Mouse (Mus musculus) adrenal gland, adult 2 months (tissue): ENCODE results near the gene Vax2. TPM values are rescaled to one million over a fixed set of nuclear protein-coding genes. Genes with fewer than 3 reads are reported as not detected.
A peak's percentile ranks its signal among the peaks of the same experiment; 100 is the strongest.

Experiments used
- DNase-seq: peaks from one replicate; pipeline ENCODE4 v3.0.0; 2021
- long read RNA-seq: library from polyadenylated mRNA; stranded (forward); transcript quantifications from one replicate; pipeline ENCODE4 v2.0.0, GENCODE M21; 2021
- polyA plus RNA-seq: library from polyadenylated mRNA; depleted of rRNA; stranded (reverse); fragments of >200 nt; gene quantifications from 2 replicates; pipeline ENCODE4 v1.2.3, GENCODE M21; 2012; rRNA removed
- total RNA-seq, 2 experiments: library from RNA; stranded (reverse); gene quantifications; 2 replicates each; pipeline ENCODE4 v1.2.3; 2021

The Vax2 gene
- total RNA-seq (not detected), polyA plus RNA-seq (not detected in 2 replicates)
- long read RNA-seq, result 0 reads

DNA sequence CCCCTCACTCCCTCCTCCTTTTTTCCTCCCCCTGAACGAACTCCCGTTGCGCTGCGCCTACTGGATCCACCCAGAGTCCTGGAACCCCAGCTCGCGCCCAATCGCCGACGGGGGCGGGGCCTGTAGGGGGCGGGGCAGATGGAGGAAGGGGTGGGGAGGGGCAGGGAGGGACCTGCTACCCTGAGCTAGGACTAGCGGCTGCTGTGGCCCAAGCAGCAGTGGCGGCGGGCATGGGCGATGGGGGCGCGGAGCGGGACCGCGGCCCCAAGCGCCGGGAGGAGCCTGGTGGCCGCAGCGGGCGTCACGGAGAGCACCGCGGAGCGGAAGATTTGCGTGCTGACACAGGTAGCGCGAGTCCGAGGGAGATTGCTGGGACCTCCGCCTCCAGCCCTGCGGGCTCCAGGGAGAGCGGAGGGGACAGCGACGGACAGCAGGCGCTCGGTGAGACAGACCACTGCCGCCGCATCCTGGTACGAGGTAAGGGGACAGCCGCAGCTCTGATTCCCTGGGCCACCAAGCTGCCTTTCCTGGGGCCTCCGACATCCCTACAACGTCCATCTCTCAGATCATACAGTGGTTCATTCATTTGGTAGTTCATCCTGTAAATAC is at the start of gene Vax2:
Gene Vax2, plus strand, starts transcription at position 198 of the 609 bp plus-strand sequence.
- DNase-seq, result peak; percentile 91

DNA sequence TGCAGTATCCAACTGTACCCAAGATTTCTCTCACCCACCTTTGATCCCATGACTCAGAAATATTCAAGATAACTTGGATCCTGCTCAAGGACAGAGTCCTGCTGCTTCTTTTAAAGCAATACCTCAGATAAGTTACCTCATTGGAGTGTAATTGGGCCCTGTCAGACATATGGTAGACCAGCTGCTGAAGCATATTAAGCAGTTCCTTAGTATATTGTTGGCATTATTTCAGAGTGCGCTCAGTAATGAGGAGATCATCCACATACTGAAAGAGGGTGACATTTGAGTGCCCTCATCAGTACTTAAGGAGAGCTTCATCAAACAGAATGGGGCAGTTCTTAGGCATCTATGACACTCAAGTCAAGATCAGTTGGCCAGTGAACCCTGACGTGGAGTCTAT is 46.1 kb upstream of the Vax2 start:
- DNase-seq, result no peak

DNA sequence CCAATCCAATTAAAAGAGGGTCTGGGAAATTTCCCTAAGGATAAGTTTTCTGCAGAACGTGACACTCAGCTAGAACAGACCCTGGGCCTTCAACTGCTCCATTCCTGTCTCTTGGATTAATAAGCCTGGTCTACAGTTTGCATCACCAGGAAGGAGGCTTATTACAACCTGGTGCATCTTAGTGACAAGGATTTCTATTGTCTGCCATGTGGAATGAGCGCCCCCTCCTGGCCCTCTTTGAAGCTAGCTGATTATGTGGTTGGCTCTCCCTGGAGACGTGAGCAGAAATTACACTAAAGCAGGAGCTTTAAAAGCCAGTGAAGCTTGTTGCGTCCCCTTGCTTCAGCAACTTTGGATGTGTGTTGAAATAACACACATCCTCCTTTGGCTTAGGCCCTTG is 37.7 kb upstream of the Vax2 start:
- peak; percentile 70 for DNase-seq

DNA sequence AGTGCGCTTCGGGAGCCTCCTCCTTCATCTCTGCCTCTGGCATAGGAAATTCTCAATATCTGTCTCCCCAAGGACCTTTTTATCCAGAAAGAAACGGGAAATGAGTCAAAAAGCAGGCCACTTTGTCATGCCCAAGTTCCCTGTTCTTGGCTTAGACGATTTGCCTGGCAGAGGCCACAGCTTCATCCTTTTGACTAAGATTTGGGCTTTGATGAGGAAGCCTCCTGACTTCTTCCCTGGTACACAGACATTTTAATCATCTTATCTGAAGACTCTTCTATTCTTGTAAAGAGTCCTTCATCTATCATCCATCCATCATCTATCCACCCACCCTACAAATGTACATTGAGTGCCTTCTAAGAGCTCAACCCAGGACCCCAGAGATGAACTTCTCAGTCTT is 33.3 kb upstream of the Vax2 start, which contains the start of gene Cd207:
Gene Cd207, minus strand, starts transcription at position 101 of the 400 bp plus-strand sequence.
- no peak for DNase-seq

DNA sequence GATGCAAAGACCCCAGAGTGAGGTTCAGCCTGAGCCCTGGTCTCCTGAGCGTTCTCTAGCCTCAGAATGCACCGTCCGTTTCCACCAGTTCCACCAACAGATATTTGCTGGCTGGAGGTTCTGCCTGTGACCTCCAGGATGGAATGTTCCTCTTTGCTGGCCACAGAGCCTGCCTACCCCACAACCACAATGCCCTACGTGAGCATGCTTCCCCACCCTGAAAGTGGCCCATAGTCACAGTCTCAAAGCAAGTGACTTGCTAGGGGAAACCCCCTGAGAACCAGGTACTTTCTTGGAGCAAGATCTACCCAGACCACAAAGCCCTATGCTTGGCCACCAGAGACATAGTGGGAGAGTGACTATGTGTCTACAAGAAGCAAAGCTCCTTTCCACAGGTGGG is 21.7 kb upstream of the Vax2 start:
- DNase-seq, result no peak

DNA sequence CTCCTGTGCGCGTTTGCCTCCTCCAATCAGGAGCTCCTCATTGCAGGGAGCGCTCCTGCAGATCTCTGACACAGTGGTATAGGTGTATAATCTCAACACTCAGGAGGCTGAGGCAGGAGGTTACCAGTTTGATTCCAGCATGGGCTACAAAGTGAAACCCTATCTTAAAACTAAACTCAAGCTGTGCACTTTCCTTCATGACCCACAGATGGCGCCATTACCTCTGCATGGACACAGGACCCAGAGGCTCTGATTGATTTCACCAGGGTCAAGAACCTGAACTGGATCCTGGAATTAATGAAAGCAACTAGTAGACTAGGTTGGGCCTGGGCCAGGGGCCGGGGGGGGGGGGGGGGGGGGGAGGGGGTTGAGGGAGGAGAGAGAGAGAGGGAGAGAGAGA is 20.8 kb upstream of the Vax2 start:
- peak; percentile 39 for DNase-seq

DNA sequence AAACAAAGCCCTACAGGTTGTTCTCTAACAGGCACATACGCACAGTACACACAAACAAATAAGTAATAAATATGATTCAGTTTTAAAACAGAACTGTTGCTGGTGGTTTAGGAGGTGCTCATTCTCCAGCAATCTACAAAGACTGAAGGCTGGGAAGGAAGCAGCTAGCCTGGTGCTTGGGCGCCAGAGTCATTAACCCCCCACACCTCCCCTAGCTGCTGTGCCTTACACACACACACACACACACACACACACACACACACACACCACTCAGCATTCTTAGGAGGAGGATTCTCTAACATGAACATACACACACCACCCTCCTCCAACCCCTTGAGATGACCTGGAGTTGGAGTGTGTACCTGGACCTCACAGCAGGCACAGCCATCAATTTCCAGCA is 20.1 kb upstream of the Vax2 start:
- DNase-seq, result no peak

DNA sequence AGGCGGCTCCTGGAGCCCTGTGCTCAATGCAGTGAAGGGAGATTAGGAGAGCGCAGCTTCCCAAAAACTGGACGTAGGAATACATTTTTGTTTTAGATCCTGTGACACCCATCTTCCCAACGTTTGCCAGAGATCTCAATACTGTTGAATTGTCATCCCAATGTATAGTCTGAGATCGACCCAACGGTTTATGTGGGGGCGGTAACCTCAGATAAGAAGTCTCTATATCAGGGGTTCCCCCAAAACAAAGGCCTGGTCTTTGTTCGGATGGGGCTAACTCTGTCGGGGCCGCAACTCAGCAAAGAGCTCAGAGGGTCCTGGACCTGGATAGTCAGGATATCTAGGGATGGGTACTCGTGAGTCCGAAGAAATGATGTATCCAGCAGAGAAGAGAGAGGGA is 18.1 kb upstream of the Vax2 start:
- no peak for DNase-seq

DNA sequence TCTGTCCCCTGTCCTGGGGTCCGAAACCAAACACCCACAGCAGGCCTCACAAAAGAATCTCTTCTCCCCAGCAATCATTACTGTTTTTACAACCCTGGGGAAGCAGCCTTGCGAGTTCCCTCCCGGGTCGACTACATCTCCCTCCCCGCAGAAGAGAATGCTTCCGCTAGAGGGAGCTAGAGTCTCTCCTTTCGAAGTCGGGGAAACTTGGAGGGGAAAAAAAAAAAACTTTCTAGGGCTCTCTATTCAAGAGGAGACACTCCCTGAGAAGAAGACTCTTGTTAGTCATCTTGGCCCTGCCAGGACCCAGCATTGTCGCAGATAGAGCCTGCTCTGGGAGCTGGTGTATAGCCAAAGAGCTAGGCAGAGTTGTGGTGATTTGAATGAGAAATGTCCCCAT is 17.2 kb upstream of the Vax2 start:
- peak; percentile 45 for DNase-seq

DNA sequence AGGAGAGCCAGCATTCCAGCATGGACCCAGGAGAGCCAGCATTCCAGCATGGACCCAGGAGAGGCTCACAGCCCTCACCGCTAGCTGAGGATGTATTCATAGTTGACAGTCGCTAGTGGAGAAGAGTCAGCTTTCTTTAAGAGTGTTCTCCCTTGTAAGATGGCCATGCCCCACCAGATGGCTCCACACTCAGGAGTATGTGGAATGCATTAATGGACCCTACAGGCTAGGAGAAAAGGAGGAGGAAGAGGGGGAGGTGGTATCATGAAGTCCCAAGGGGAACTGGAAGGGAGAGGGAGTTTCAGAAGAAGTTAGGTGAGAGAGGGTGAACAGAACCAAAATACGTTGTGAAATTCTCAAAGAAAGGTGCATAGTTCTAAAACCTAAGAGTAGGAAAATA is 15.3 kb upstream of the Vax2 start:
- DNase-seq, result no peak

DNA sequence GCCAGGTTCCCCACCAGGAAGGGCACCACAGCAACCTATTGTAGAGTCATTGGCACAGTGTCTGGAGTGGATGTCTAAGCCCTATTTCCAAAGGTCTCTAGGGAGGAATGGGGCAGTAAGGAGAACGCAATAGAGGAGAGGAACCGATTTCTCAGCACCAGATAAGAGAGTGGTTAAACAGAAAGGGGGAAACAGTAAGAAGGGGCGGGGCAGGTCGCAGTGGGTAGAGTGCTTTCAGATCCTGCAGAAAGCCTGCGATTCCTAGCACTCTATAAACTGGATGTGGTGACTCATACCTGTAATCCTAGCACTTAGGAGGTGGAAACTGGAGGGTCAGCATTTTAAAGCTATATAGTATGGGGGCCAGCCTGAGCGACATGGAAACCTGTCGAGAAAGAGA is 14.4 kb upstream of the Vax2 start:
- no peak for DNase-seq

DNA sequence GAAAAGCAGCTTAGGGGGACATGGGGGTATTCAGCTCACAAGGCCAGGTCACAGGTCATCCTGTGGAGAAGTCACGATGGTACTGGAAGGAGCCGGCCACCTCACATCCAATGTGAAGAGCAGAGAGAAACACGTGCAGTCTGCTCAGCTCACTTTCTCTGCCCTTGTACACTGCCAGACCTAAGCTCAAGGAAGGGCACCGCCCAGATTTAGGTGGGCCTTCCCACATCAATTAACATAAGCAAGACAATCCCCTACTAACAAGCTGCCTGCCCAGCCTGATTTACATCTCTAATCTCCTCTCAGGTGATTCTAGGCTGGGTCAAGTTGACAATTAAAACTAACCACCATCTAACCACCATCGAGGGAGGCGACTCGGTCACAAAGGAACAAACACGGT is 13.1 kb upstream of the Vax2 start:
- no peak for DNase-seq

DNA sequence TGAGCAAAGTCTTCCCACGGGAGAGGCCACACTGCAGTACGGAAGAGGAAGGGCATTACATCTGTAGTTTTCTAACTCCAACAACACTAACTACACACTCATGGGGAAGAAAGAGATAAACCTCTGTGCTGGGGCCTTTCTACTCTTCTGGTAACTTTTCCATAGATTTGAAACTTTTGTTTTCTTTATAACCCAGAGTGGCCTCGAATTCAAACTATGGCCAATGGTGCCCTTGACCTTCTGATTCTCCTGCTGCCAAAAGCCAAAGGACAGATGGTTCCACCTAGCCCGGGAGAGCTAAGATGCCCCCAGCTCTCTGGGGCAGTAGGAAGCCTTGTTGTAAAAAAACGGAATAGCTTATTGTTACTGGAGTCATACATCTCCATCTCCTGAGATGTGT is 11.1 kb upstream of the Vax2 start:
- no peak for DNase-seq

DNA sequence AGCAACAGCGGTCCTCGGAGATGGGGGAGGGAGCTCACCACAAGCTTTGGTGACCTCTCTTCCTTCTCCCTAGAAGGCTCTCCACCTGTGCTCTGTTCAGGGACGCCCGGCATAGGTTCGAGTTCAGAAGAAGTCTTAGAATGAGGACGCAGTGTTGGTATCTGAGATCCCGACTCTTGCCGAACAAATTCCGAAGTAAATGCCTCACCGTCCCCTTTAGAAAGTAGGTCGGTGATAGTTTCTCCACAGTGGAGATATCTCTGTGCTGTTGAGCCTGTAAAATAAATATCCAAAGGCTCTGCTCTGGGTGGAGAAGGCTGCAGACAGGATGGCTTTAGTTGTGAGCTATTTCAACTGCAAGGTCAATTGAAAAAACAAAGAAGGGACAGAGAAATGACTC is 10.1 kb upstream of the Vax2 start:
- no peak for DNase-seq

DNA sequence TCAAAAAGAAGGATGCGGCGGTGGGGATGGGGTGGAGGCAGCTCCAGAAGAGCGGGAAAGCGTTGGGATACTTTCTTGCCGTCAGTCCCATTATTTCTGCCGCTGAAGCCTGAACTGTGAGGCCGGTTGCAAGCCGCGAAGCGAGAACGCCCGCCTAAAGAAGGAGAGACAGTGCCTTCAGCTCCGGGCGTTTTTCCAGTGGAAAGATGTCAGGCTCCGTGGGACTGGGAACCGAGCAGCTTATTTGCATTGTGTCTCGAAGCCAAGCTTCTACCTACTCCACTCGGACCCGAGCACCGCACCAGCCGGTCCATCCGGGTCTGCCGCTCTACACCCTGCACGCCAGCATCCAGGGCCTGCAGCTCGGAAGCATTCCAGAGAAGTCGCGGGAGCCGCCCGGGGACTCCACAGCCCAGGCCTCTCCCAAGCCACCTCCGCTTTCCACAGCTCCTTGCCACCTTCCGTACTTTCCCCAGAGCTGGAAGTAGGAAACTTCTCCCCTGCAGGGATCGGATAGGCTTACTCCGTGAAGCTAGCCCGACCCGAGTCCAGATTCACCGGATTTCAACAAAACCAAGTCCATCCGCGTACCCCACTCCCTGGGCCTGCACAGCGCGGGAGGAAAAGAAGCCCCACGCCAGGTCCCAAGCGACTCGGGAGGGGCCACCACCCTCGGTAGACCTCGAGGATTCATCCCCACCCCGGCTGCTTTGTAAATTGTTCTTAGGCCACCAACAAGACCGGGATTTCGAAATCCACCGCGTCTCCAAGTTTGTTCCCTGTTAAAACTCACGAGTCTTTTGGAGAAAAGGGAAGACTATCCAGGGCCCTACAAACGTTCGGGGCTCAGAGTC is 8.7 kb upstream of the Vax2 start:
- no peak for DNase-seq

DNA sequence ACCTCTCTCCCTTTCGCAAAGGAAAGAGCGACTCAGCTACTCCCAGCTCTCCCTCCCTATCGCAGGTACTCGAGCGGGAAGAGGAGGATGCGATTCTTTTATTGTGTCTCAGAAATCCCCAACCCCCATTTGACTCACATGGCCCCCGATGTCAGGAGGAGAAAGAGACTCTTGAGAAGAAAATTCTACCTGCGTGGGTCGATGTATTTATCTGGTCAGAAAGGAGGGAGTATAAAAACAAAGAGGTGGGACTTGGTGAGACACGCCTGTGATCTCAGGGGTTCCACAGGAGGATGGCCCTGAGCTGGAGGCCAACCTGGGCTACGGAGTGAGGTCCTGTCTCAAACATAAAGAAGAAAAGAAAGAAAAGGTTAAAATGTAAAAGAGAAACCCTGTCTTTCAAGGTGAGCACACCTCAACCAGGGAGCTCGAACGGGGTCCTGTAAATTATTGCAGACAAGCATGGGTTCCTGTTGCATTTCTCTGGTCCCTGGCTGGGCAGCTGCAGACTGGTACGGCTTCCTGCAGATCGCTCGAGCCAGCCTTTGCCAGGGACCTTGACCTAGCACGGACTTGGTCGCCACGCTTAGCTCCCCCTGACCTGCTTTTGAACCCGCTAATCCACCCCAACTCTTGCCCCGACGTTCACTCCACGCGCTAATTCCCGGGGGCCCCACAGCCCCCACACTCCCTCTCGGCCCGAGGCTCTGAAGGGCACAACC is 7.9 kb upstream of the Vax2 start:
- no peak for DNase-seq

DNA sequence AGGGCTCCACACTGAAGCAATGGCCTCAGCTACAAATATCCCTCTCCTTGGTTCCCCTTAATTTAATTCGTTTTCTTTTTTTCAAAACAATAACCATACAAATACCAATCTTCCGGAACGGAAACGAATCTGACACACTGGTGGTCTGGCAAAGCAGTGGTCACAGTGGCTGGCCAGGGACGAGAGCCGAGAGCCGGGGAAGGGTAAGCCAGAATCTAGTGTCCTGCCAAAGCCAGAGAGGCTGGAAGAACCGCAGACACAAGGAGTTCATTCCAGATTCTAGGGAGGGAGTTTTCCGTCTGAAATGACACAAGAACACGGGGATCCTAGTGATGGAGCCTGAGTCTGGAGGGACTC is 7.4 kb upstream of the Vax2 start:
- no peak for DNase-seq

DNA sequence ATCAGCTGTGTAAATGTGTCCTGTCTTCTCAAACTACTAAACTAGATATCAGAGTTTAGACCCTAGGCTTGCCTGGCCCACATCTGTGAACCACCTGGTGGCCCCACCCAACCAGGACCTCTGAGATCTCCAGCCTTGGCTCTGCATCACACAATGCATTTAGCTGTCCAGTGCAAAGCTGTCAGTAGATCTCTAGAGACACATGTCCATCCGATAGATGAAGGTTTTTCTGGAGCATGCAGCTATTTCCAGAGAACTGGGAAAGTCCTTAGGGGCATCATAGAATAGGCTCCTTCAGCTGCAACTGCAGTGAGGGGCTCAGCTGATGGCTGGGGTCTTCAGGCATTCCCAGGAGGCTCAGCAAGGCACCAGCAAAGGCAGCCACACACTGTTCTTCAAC is 6.8 kb upstream of the Vax2 start:
- DNase-seq, result no peak

DNA sequence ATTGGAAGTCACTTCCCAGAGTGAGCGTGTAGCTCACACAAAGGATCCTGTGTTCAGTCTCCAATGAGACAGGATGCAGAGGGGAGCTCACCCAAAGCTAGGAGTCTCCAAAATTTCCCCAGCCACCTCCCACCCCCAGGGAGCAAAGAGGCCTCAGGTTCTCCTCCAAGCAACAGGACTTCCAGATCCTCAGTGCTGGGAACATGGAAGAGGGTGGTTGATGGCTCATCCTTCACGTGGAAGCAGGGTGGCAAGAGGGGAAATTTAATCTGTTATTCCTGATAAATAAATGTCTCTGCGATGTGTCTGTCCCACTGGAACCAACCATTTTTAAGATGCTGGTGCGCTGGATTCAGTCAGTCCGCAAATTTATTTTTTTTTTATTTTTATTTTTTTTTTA is 6.4 kb upstream of the Vax2 start:
- no peak for DNase-seq

DNA sequence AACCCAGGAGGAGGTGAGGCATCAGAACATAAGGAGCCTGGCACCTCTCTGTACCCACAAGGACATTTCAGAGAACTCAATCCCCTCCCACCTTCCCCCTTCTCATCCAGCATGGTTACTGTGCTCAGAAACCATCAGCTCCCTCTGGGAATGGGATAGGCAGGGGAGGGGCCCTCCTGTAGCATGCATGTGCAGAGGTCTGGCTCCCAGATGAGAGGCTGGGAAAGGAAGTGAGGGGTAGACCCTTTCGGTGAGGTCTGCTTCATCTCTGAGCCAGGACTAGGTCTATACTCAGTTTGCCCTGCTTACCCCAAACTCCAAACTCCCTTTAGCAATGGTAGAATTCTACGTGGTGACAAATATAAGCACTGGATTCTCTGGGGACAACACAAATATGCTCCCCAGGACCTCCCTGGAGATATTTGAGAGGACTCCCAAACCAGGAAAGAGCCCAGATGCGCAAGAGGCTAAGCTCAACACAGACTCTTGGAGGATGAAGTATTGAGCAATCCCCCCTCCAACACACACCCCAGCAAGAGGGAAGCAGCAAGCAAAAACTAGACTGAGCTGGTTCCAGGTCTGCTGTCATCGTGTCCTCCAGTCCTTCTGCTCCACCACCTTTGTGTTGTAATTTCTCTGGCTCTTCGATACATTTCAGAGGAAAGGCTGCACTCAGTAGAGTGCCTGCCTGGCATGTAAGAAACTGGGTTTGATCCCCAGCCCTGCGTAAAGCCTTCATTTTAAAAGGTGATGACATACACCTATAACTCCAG is 3.1 kb upstream of the Vax2 start:
- DNase-seq, result no peak

DNA sequence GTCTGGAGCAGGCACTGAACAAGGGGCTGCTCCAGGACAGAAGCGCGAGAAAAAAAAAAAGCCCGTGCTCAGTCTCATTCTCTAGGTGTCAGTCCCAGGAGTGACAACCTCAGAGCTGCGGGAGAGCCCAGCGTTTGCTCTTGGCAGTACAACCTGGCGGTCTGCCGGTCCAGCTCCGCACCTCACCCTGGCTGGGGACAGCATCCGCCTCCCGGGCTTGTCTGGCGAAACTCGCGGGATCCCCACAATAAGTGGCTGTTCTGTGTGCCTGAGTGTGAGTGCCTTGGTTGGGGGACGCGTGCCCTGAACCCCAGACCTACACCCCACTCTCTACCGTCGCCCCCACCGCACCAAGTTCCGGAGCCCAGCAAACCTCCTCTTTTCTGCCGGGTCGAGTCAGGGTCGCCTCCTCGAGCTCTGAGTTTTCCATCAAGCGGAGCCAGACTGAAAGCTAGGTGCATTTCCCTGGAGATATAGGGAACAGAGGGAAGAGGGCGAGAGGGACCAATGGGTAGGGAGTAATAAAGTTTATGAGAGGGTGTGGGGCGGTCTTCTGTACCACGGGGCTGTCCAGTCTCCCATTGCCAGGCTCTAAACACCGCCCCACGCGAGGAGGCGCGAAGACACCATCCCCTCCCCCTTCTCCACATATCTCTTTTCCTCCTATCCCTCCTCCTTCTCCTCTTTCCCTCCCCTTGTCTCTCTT is 550 bp upstream of the Vax2 start:
- peak; percentile 14 for DNase-seq
